Mouse (Mus musculus) ES-E14 (cell line): ENCODE results near the gene Mrps7.

Experiments used
- CHD2 ChIP-seq: IDR thresholded peaks from 2 replicates; pipeline ENCODE4 v1.6.1; 2014; ENCODE audit warnings: mild to moderate bottlenecking, low read depth, low read length, inconsistent platforms
- HCFC1 ChIP-seq: IDR thresholded peaks from 2 replicates; pipeline ENCODE4 v1.6.1; 2012; ENCODE audit warnings: low read length, inconsistent platforms, borderline replicate concordance; ENCODE audit not compliant: insufficient read depth
- MAFK ChIP-seq: IDR thresholded peaks from 2 replicates; pipeline ENCODE4 v1.6.1; 2014; ENCODE audit warnings: mild to moderate bottlenecking, low read depth, low read length, inconsistent platforms; ENCODE audit not compliant: insufficient read depth
- ZC3H11A ChIP-seq: IDR thresholded peaks from 2 replicates; pipeline ENCODE4 v1.6.1; 2012; ENCODE audit warnings: low read depth, mild to moderate bottlenecking, inconsistent platforms, low read length, borderline replicate concordance
- ZNF384 ChIP-seq: IDR thresholded peaks from 2 replicates; pipeline ENCODE4 v1.6.1; 2012; ENCODE audit warnings: low read depth, low read length, inconsistent platforms

- TF ChIP-seq ZC3H11A = no peak
- no peak for TF ChIP-seq HCFC1
- no peak for TF ChIP-seq CHD2
- TF ChIP-seq MAFK = no peak
- TF ChIP-seq ZNF384 = no peak
Measured at GRCm38 (mm10) chr11:115639540-115639939, 35.8 kb downstream of the Mrps7 start.
